Mouse (Mus musculus): ENCODE results near the gene Slc13a5.

DNA sequence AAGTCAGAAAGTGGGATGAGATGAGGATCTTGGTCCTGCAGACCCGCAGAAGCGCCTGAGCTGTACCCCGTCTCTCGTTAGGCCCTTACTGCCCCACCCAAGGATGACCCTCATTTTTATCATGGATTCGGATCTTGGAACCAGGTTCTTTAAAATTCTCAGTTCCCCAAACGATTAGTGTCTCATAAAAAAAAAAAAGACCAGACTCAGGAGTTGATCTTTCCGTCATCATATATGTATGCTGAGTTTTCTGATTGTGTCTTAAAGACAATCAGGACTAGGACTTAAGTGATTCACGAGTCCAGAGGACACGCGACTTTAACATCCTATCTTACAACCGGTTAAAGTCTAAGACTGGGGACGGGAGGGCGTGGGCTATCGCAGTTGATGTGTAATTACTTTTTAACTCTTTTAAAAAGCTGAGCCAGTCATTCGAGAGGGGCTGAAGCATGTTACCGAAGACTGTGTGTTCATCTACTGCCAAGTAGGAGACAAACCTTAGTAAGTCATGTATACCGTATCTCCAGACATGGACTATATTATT is 59.1 kb downstream of the Slc13a5 start:
- TF ChIP-seq POLR2A (IDR thresholded peaks at IDR 0.05; ENCODE audit: low read depth, low read length) (no peak), CTCF (conservative IDR thresholded peaks at IDR 0.05; ENCODE audit: insufficient read depth, insufficient read length, low read depth, low read length) (no peak)
